Mouse (Mus musculus): Measurements from ENCODE around the gene Ccdc167. TPM values are rescaled to one million over a fixed set of nuclear protein-coding genes. Genes with fewer than 3 reads are reported as not detected.
A peak's percentile ranks its signal among the peaks of the same experiment; 100 is the strongest.

Gene Ccdc167
- polyA plus RNA-seq (2015; fragmentation: Nextera tagmentation; extraction: Ambion mirVana) = 12.4 and 13.0 TPM in 2 replicates

GRCm38 (mm10) chr17:29716732-29717445 is at the start of gene Ccdc167:
Gene Ccdc167 (minus strand): TSS chr17:29717044.
- ATAC-seq (ENCODE audit: low read depth) = peak; percentile 96
- Histone ChIP-seq H3K27me3 (no peaks in the 10 kb centered on the region), H3K4me1 (replicated peaks) (peaks cover 38% of the 10 kb centered on the region), H3K36me3 (no peaks in the 10 kb centered on the region), H3K4me2 (peak within 1 kb of the TSS; percentile 75), H3K4me3 (peak within 1 kb of the TSS; percentile 52), H3K27ac (replicated peaks) (peak within 1 kb of the TSS; percentile 67), H3K9ac (peak within 1 kb of the TSS; percentile 74), H3K9me3 (no peaks in the 10 kb centered on the region)
- WGBS = 6% methylated on average over 41 of the region's 41 CpGs

GRCm38 (mm10) chr17:29765380-29765779 is 48.5 kb upstream of the Ccdc167 start:
- H3K4me3 ChIP-seq = no peak overlapping the region
- WGBS = 87% methylated on average over 9 of the region's 9 CpGs

GRCm38 (mm10) chr17:29762551-29762950 is 45.7 kb upstream of the Ccdc167 start:
- Histone ChIP-seq H3K4me3 (no peak overlapping the region), H3K9ac (no peak overlapping the region), H3K4me1 (replicated peaks) (peaks cover 8% of the 10 kb centered on the region; the same call in 1 of the 2 replicates), H3K9me3 (no peaks in the 10 kb centered on the region), H3K27ac (replicated peaks) (no peak overlapping the region), H3K27me3 (no peaks in the 10 kb centered on the region), H3K4me2 (no peak overlapping the region), H3K36me3 (no peaks in the 10 kb centered on the region)
- 77% methylated on average over 8 of the region's 8 CpGs for WGBS
- ATAC-seq (ENCODE audit: low read depth) = no peak

More at GRCm38 (mm10) chr17:29765380-29765779, 48.5 kb upstream of the Ccdc167 start:
- no peaks in the 10 kb centered on the region for H3K4me1 ChIP-seq (replicated peaks)
- no peak overlapping the region for H3K4me2 ChIP-seq
- no peaks in the 10 kb centered on the region for H3K27me3 ChIP-seq
- ATAC-seq (ENCODE audit: low read depth) = no peak
- no peak overlapping the region for H3K9ac ChIP-seq
- no peaks in the 10 kb centered on the region for H3K9me3 ChIP-seq
- no peak overlapping the region for H3K27ac ChIP-seq (replicated peaks)
- H3K36me3 ChIP-seq = no peaks in the 10 kb centered on the region

- 81% methylated on average over 9 of the region's 9 CpGs for WGBS
- no peak overlapping the region for H3K4me3 ChIP-seq
These were observed 45.1 kb upstream of the Ccdc167 start for GRCm38 (mm10) chr17:29761938-29762337.

GRCm38 (mm10) chr17:29760404-29761375 is 43.8 kb upstream of the Ccdc167 start:
- Histone ChIP-seq H3K4me3 (no peak overlapping the region), H3K9me3 (no peaks in the 10 kb centered on the region), H3K4me2 (no peak overlapping the region), H3K27me3 (no peaks in the 10 kb centered on the region), H3K36me3 (no peaks in the 10 kb centered on the region), H3K27ac (replicated peaks) (peak overlapping the region; percentile 81), H3K4me1 (replicated peaks) (peaks cover 17% of the 10 kb centered on the region), H3K9ac (no peak overlapping the region)
- 79% methylated on average over 21 of the region's 21 CpGs for WGBS
- no peak for ATAC-seq (ENCODE audit: low read depth)

More at GRCm38 (mm10) chr17:29761938-29762337, 45.1 kb upstream of the Ccdc167 start:
- ATAC-seq (ENCODE audit: low read depth) = no peak
- H3K27me3 ChIP-seq = no peaks in the 10 kb centered on the region
- H3K27ac ChIP-seq (replicated peaks) = no peak overlapping the region
- H3K4me2 ChIP-seq = no peak overlapping the region
- no peaks in the 10 kb centered on the region for H3K9me3 ChIP-seq
- no peaks in the 10 kb centered on the region for H3K36me3 ChIP-seq
- H3K9ac ChIP-seq = no peak overlapping the region
- peaks cover 8% of the 10 kb centered on the region; the same call in 1 of the 2 replicates for H3K4me1 ChIP-seq (replicated peaks)

- no peaks in the 10 kb centered on the region for H3K27me3 ChIP-seq
- 30% methylated on average over 19 of the region's 19 CpGs for WGBS
- 0 out of 2 replicates have a peak overlapping the region, but pooled peaks have one; percentile 47 for H3K9ac ChIP-seq
- H3K36me3 ChIP-seq = no peaks in the 10 kb centered on the region
- H3K9me3 ChIP-seq = no peaks in the 10 kb centered on the region
- ATAC-seq (ENCODE audit: low read depth) = 0 out of 2 replicates have a peak, but pooled peaks have one; percentile 24
- peak overlapping the region; percentile 27 for H3K4me2 ChIP-seq
- H3K4me3 ChIP-seq = no peak overlapping the region
- H3K4me1 ChIP-seq (replicated peaks) = peaks cover 23% of the 10 kb centered on the region
- peak overlapping the region; percentile 81 for H3K27ac ChIP-seq (replicated peaks)
These were observed 43.1 kb upstream of the Ccdc167 start for GRCm38 (mm10) chr17:29759963-29760362.

- Histone ChIP-seq H3K27ac (replicated peaks) (peak overlapping the region; percentile 20), H3K9ac (0 out of 2 replicates have a peak overlapping the region, but pooled peaks have one; percentile 6), H3K9me3 (no peaks in the 10 kb centered on the region), H3K4me1 (replicated peaks) (peaks cover 26% of the 10 kb centered on the region), H3K36me3 (no peaks in the 10 kb centered on the region), H3K4me2 (no peak overlapping the region), H3K4me3 (no peak overlapping the region), H3K27me3 (no peaks in the 10 kb centered on the region)
- ATAC-seq (ENCODE audit: low read depth) = no peak
- 48% methylated on average over 10 of the region's 10 CpGs for WGBS
These were observed 39.5 kb upstream of the Ccdc167 start for GRCm38 (mm10) chr17:29756381-29756780.

GRCm38 (mm10) chr17:29754510-29754909 is 37.7 kb upstream of the Ccdc167 start:
- Histone ChIP-seq H3K27ac (replicated peaks) (no peak overlapping the region), H3K36me3 (no peaks in the 10 kb centered on the region), H3K9me3 (no peaks in the 10 kb centered on the region), H3K9ac (no peak overlapping the region), H3K27me3 (no peaks in the 10 kb centered on the region), H3K4me3 (no peak overlapping the region), H3K4me2 (no peak overlapping the region), H3K4me1 (replicated peaks) (peaks cover 32% of the 10 kb centered on the region)
- ATAC-seq (ENCODE audit: low read depth) = no peak
- 61% methylated on average over 4 of the region's 4 CpGs for WGBS

- WGBS = 48% methylated on average over 6 of the region's 6 CpGs
- H3K4me1 ChIP-seq (replicated peaks) = peaks cover 53% of the 10 kb centered on the region
- ATAC-seq (ENCODE audit: low read depth) = no peak
These were observed 30.6 kb upstream of the Ccdc167 start for GRCm38 (mm10) chr17:29747466-29747865.

GRCm38 (mm10) chr17:29737849-29738804 is 21.3 kb upstream of the Ccdc167 start:
- H3K27ac ChIP-seq (replicated peaks) = peak overlapping the region; percentile 76

More at GRCm38 (mm10) chr17:29747466-29747865, 30.6 kb upstream of the Ccdc167 start:
- Histone ChIP-seq H3K27ac (replicated peaks) (peak overlapping the region; percentile 54), H3K4me2 (no peak overlapping the region), H3K36me3 (no peaks in the 10 kb centered on the region), H3K9me3 (no peaks in the 10 kb centered on the region), H3K27me3 (no peaks in the 10 kb centered on the region), H3K9ac (no peak overlapping the region), H3K4me3 (no peak overlapping the region)

GRCm38 (mm10) chr17:29736448-29737014 is 19.7 kb upstream of the Ccdc167 start:
- 19% methylated on average over 15 of the region's 15 CpGs for WGBS
- Histone ChIP-seq H3K36me3 (no peaks in the 10 kb centered on the region), H3K27me3 (no peaks in the 10 kb centered on the region), H3K9me3 (no peaks in the 10 kb centered on the region), H3K4me1 (replicated peaks) (peaks cover 54% of the 10 kb centered on the region), H3K9ac (no peak overlapping the region), H3K4me2 (no peak overlapping the region), H3K27ac (replicated peaks) (peak overlapping the region; percentile 75), H3K4me3 (no peak overlapping the region)
- ATAC-seq (ENCODE audit: low read depth) = no peak

More at GRCm38 (mm10) chr17:29737849-29738804, 21.3 kb upstream of the Ccdc167 start:
- H3K4me3 ChIP-seq = no peak overlapping the region
- ATAC-seq (ENCODE audit: low read depth) = peak; percentile 69
- peak overlapping the region; percentile 20 for H3K4me2 ChIP-seq
- H3K9me3 ChIP-seq = no peaks in the 10 kb centered on the region
- H3K4me1 ChIP-seq (replicated peaks) = peaks cover 44% of the 10 kb centered on the region
- 0 out of 2 replicates have a peak overlapping the region, but pooled peaks have one; percentile 9 for H3K9ac ChIP-seq
- WGBS = 30% methylated on average over 22 of the region's 22 CpGs
- H3K36me3 ChIP-seq = no peaks in the 10 kb centered on the region
- H3K27me3 ChIP-seq = no peaks in the 10 kb centered on the region
